Mouse (Mus musculus): ENCODE measurements at regions not wholly inside any gene's neighbourhood (a gene's known extent, or its start where the extent isn't known, plus 50 kb on each side); places are given as distances from the start of the nearest gene placed in this dataset.

- no peaks in the 10 kb centered on the region for H3K36me3 ChIP-seq (ENCODE audit: control insufficient read depth, insufficient read depth, low read length)
- WGBS = 68% methylated on average over 6 of the region's 6 CpGs
- H3K27ac ChIP-seq (ENCODE audit: insufficient read depth, low read depth, low read length) = no peak overlapping the region
- H3K4me3 ChIP-seq (ENCODE audit: low read depth, low read length) = no peak overlapping the region
- TF ChIP-seq CTCF (IDR thresholded peaks at IDR 0.05; ENCODE audit: extremely low read depth, insufficient read length, insufficient replicate concordance, low read depth, low read length) = no peak
- TF ChIP-seq POLR2A (IDR thresholded peaks at IDR 0.05; ENCODE audit: low read depth, low read length) = no peak
- no peaks in the 10 kb centered on the region for H3K27me3 ChIP-seq (ENCODE audit: control insufficient read depth, insufficient read depth, low read length)
- no peaks in the 10 kb centered on the region for H3K4me1 ChIP-seq (ENCODE audit: control insufficient read depth, insufficient read depth, insufficient read length, low read length)
These were observed 83.3 kb upstream of the Pmfbp1 start for GRCm38 (mm10) chr8:109410531-109410930.

GRCm38 (mm10) chr8:109413386-109413785, 80.4 kb upstream of the Pmfbp1 start:
- 75% methylated on average over 5 of the region's 5 CpGs for WGBS
- no peaks in the 10 kb centered on the region for H3K27me3 ChIP-seq (ENCODE audit: control insufficient read depth, insufficient read depth, low read length)
- no peaks in the 10 kb centered on the region for H3K4me1 ChIP-seq (ENCODE audit: control insufficient read depth, insufficient read depth, insufficient read length, low read length)
- TF ChIP-seq POLR2A (IDR thresholded peaks at IDR 0.05; ENCODE audit: low read depth, low read length) (no peak), CTCF (IDR thresholded peaks at IDR 0.05; ENCODE audit: extremely low read depth, insufficient read length, insufficient replicate concordance, low read depth, low read length) (no peak)
- H3K36me3 ChIP-seq (ENCODE audit: control insufficient read depth, insufficient read depth, low read length) = no peaks in the 10 kb centered on the region
- H3K4me3 ChIP-seq (ENCODE audit: low read depth, low read length) = no peak overlapping the region
- no peak overlapping the region for H3K27ac ChIP-seq (ENCODE audit: insufficient read depth, low read depth, low read length)

- Histone ChIP-seq H3K4me1 (ENCODE audit: control insufficient read depth, insufficient read depth, insufficient read length, low read length) (no peaks in the 10 kb centered on the region), H3K4me3 (ENCODE audit: low read depth, low read length) (no peak overlapping the region), H3K36me3 (ENCODE audit: control insufficient read depth, insufficient read depth, low read length) (no peaks in the 10 kb centered on the region), H3K27me3 (ENCODE audit: control insufficient read depth, insufficient read depth, low read length) (no peaks in the 10 kb centered on the region), H3K27ac (ENCODE audit: insufficient read depth, low read depth, low read length) (no peak overlapping the region)
- no peak for TF ChIP-seq CTCF (IDR thresholded peaks at IDR 0.05; ENCODE audit: extremely low read depth, insufficient read length, insufficient replicate concordance, low read depth, low read length)
- no peak for TF ChIP-seq POLR2A (IDR thresholded peaks at IDR 0.05; ENCODE audit: low read depth, low read length)
- 80% methylated on average over 4 of the region's 4 CpGs for WGBS
These were observed 78.5 kb upstream of the Pmfbp1 start for GRCm38 (mm10) chr8:109415315-109415714.

- no peak overlapping the region for H3K27ac ChIP-seq (ENCODE audit: insufficient read depth, low read depth, low read length)
- no peaks in the 10 kb centered on the region for H3K4me1 ChIP-seq (ENCODE audit: control insufficient read depth, insufficient read depth, insufficient read length, low read length)
- no peaks in the 10 kb centered on the region for H3K27me3 ChIP-seq (ENCODE audit: control insufficient read depth, insufficient read depth, low read length)
- H3K4me3 ChIP-seq (ENCODE audit: low read depth, low read length) = no peak overlapping the region
- 59% methylated on average over 11 of the region's 11 CpGs for WGBS
- H3K36me3 ChIP-seq (ENCODE audit: control insufficient read depth, insufficient read depth, low read length) = no peaks in the 10 kb centered on the region
- TF ChIP-seq CTCF (IDR thresholded peaks at IDR 0.05; ENCODE audit: extremely low read depth, insufficient read length, insufficient replicate concordance, low read depth, low read length) = no peak
- no peak for TF ChIP-seq POLR2A (IDR thresholded peaks at IDR 0.05; ENCODE audit: low read depth, low read length)
These were observed 77.9 kb upstream of the Pmfbp1 start for GRCm38 (mm10) chr8:109415906-109416305.

GRCm38 (mm10) chr8:109416327-109417100, 77.3 kb upstream of the Pmfbp1 start:
- WGBS = 82% methylated on average over 17 of the region's 17 CpGs
- H3K36me3 ChIP-seq (ENCODE audit: control insufficient read depth, insufficient read depth, low read length) = no peaks in the 10 kb centered on the region
- no peaks in the 10 kb centered on the region for H3K27me3 ChIP-seq (ENCODE audit: control insufficient read depth, insufficient read depth, low read length)
- H3K4me1 ChIP-seq (ENCODE audit: control insufficient read depth, insufficient read depth, insufficient read length, low read length) = no peaks in the 10 kb centered on the region
- TF ChIP-seq CTCF (IDR thresholded peaks at IDR 0.05; ENCODE audit: extremely low read depth, insufficient read length, insufficient replicate concordance, low read depth, low read length) = no peak
- TF ChIP-seq POLR2A (IDR thresholded peaks at IDR 0.05; ENCODE audit: low read depth, low read length) = no peak
- H3K27ac ChIP-seq (ENCODE audit: insufficient read depth, low read depth, low read length) = no peak overlapping the region
- H3K4me3 ChIP-seq (ENCODE audit: low read depth, low read length) = no peak overlapping the region

GRCm38 (mm10) chr8:109417222-109417621, 76.6 kb upstream of the Pmfbp1 start:
- 33% methylated on average over 5 of the region's 5 CpGs for WGBS
- TF ChIP-seq POLR2A (IDR thresholded peaks at IDR 0.05; ENCODE audit: low read depth, low read length) (no peak), CTCF (IDR thresholded peaks at IDR 0.05; ENCODE audit: extremely low read depth, insufficient read length, insufficient replicate concordance, low read depth, low read length) (no peak)
- H3K4me3 ChIP-seq (ENCODE audit: low read depth, low read length) = no peak overlapping the region
- no peaks in the 10 kb centered on the region for H3K36me3 ChIP-seq (ENCODE audit: control insufficient read depth, insufficient read depth, low read length)
- no peaks in the 10 kb centered on the region for H3K4me1 ChIP-seq (ENCODE audit: control insufficient read depth, insufficient read depth, insufficient read length, low read length)
- no peak overlapping the region for H3K27ac ChIP-seq (ENCODE audit: insufficient read depth, low read depth, low read length)
- H3K27me3 ChIP-seq (ENCODE audit: control insufficient read depth, insufficient read depth, low read length) = no peaks in the 10 kb centered on the region

- 61% methylated on average over 12 of the region's 12 CpGs for WGBS
- no peak for TF ChIP-seq POLR2A (IDR thresholded peaks at IDR 0.05; ENCODE audit: low read depth, low read length)
- TF ChIP-seq CTCF (IDR thresholded peaks at IDR 0.05; ENCODE audit: extremely low read depth, insufficient read length, insufficient replicate concordance, low read depth, low read length) = no peak
- Histone ChIP-seq H3K27ac (ENCODE audit: insufficient read depth, low read depth, low read length) (no peak overlapping the region), H3K27me3 (ENCODE audit: control insufficient read depth, insufficient read depth, low read length) (no peaks in the 10 kb centered on the region), H3K36me3 (ENCODE audit: control insufficient read depth, insufficient read depth, low read length) (no peaks in the 10 kb centered on the region), H3K4me1 (ENCODE audit: control insufficient read depth, insufficient read depth, insufficient read length, low read length) (no peaks in the 10 kb centered on the region), H3K4me3 (ENCODE audit: low read depth, low read length) (no peak overlapping the region)
These were observed 75.9 kb upstream of the Pmfbp1 start for GRCm38 (mm10) chr8:109417971-109418370.
